In the genomic region with DNA sequence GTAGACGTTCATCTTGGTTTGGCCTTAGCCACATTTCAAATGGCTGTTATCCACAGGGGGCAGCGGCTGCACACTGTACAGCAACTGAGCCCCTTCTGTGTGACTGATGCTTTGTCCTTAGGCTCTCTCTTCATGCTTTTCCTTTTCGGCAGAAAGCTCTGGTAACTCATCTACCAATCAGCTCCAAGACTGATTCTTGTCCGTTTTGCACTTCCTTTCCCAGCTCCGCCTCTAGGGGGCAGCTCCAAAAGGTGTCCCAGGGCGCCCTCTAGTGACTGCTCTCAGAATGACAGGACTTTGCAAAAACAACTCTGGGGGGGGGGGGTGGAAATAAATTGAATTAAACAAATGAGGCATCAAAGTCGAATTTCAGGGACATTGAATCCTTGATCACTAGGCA, we compare ENCODE assay signal across 9 mouse cellular contexts.
DNase-seq lines count a peak whose midpoint lies in the region; ATAC-seq and TF ChIP-seq lines count a peak whose summit lies in the region.
"Had no signal": no experiment of that assay in that cellular context is flagged by ENCODE, and none has a peak within 500 bp of the region (broad histone marks: within the 10 kb centered on the region; RNA-seq: fewer than 3 reads in every experiment).

No protein-coding gene starts in this region.

- no peak for ATAC-seq in neural tube, embryonic 15.5 days (ENCODE audit: low FRiP score)
- ATAC-seq in kidney, postnatal 0 days (replicated peaks; ENCODE audit: low FRiP score, low read depth), result no peak; the same call in 1 of the 2 replicates
- no peak for ATAC-seq in liver, embryonic 11.5 days (replicated peaks; ENCODE audit: low FRiP score)

- H3K4me2 ChIP-seq in neural tube, embryonic 15.5 days, result no peak overlapping the region
- no peak overlapping the region for H3K4me2 ChIP-seq in kidney, postnatal 0 days (ENCODE audit: low read length)
- no peak overlapping the region for H3K4me2 ChIP-seq in liver, embryonic 11.5 days
- H3K4me2 ChIP-seq: limb, embryonic 12.5 days had no signal

- H3K9ac ChIP-seq in neural tube, embryonic 15.5 days (replicated peaks), result no peak overlapping the region
- H3K9ac ChIP-seq in kidney, postnatal 0 days (ENCODE audit: low read depth, low read length), result no peak overlapping the region
- no peak overlapping the region for H3K9ac ChIP-seq in liver, embryonic 11.5 days (ENCODE audit: low read depth, low read length)
- H3K9ac ChIP-seq: limb, embryonic 12.5 days had no signal

- H3K36me3 ChIP-seq in neural tube, embryonic 15.5 days, result no peaks in the 10 kb centered on the region
- H3K36me3 ChIP-seq in kidney, postnatal 0 days (ENCODE audit: insufficient read depth, low read length), result no peaks in the 10 kb centered on the region
- no peaks in the 10 kb centered on the region for H3K36me3 ChIP-seq in liver, embryonic 11.5 days (ENCODE audit: control insufficient read depth, insufficient read depth, low read length)
- H3K36me3 ChIP-seq: limb, embryonic 12.5 days had no signal

- H3K9me3 ChIP-seq in neural tube, embryonic 15.5 days (replicated peaks), result no peaks in the 10 kb centered on the region
- H3K9me3 ChIP-seq in kidney, postnatal 0 days (replicated peaks; ENCODE audit: low read length), result no peaks in the 10 kb centered on the region
- H3K9me3 ChIP-seq in liver, embryonic 11.5 days (ENCODE audit: control insufficient read depth, low read length), result no peaks in the 10 kb centered on the region
- H3K9me3 ChIP-seq: limb, embryonic 12.5 days had no signal

- no peak overlapping the region for H3K27ac ChIP-seq in neural tube, embryonic 15.5 days (replicated peaks)
- no peak overlapping the region for H3K27ac ChIP-seq in brown adipose tissue, adult 24 weeks (replicated peaks; ENCODE audit: low read depth, low read length)
- no peak overlapping the region for H3K27ac ChIP-seq in kidney, postnatal 0 days
- H3K27ac ChIP-seq in liver, embryonic 11.5 days (ENCODE audit: low read depth, low read length), result no peak overlapping the region
- H3K27ac ChIP-seq: limb, embryonic 12.5 days had no signal

- H3K4me3 ChIP-seq in neural tube, embryonic 15.5 days (replicated peaks), result no peak overlapping the region
- H3K4me3 ChIP-seq in brown adipose tissue, adult 24 weeks (ENCODE audit: insufficient read depth, low read depth, low read length), result peak overlapping the region; percentile 16; the same call in 1 of the 2 replicates
- no peak overlapping the region for H3K4me3 ChIP-seq in kidney, postnatal 0 days (replicated peaks; ENCODE audit: low read depth, low read length)
- no peak overlapping the region for H3K4me3 ChIP-seq in liver, embryonic 11.5 days (ENCODE audit: low read depth, low read length)
- H3K4me3 ChIP-seq: limb, embryonic 12.5 days had no signal

- peak; percentile 98 for TF ChIP-seq CTCF in kidney, postnatal 0 days (IDR thresholded peaks at IDR 0.05; ENCODE audit: low read depth)

- no peaks in the 10 kb centered on the region for H3K4me1 ChIP-seq in neural tube, embryonic 15.5 days
- H3K4me1 ChIP-seq in brown adipose tissue, adult 24 weeks (ENCODE audit: control insufficient read depth, insufficient read depth, insufficient read length, low read length), result 0 out of 2 replicates have a peak, but pooled peaks cover 2% of the 10 kb centered on the region
- H3K4me1 ChIP-seq in kidney, postnatal 0 days (replicated peaks; ENCODE audit: insufficient read depth, low read length), result no peaks in the 10 kb centered on the region
- H3K4me1 ChIP-seq in liver, embryonic 11.5 days (replicated peaks; ENCODE audit: control insufficient read depth, insufficient read depth, low read length), result no peaks in the 10 kb centered on the region

- DNase-seq in neural tube, embryonic 10.5 days (ENCODE audit: extremely low spot score, low spot score), result peak; percentile 75
- DNase-seq in forelimb bud, embryonic 11.5 days (ENCODE audit: low read depth, low spot score), result peak; percentile 81
- peak; percentile 93 for DNase-seq in kidney, postnatal 0 days (ENCODE audit: low spot score)
- DNase-seq in liver, embryonic 11.5 days (ENCODE audit: low spot score), result peak; percentile 54
- DNase-seq in retina, adult 2 months (ENCODE audit: low read depth, low spot score), result peak; percentile 67
- DNase-seq in thymus, postnatal 25 days, result peak; percentile 92

- 25% methylated on average over 7 of the region's 7 CpGs for WGBS in neural tube, embryonic 15.5 days
- 31% methylated on average over 7 of the region's 7 CpGs for WGBS in kidney, postnatal 0 days
- WGBS in liver, embryonic 11.5 days, result 29% methylated on average over 7 of the region's 7 CpGs

- H3K27me3 ChIP-seq in neural tube, embryonic 15.5 days (replicated peaks), result 0 out of 2 replicates have a peak, but pooled peaks cover 7% of the 10 kb centered on the region
- H3K27me3 ChIP-seq in kidney, postnatal 0 days (ENCODE audit: insufficient read depth, low read length), result no peaks in the 10 kb centered on the region
- no peaks in the 10 kb centered on the region for H3K27me3 ChIP-seq in liver, embryonic 11.5 days (replicated peaks; ENCODE audit: control insufficient read depth, insufficient read depth, low read length)
- H3K27me3 ChIP-seq: limb, embryonic 12.5 days had no signal
